Mouse (Mus musculus) heart, embryonic 15.5 days (tissue): ENCODE results near the gene Sik1. TPM values are rescaled to one million over a fixed set of nuclear protein-coding genes. Genes with fewer than 3 reads are reported as not detected.
"Not testable (repeated sequence)": the region's sequence is repeated elsewhere in the genome, so short reads cannot be mapped to it uniquely, and the experiment has no call there.

Experiments
- ATAC-seq: fragments of 200-750 bp; cut with Nextera tagmentation; replicated peaks from 2 replicates; pipeline ENCODE4 v1.8.0; 2017; ENCODE audit warnings: low read depth, moderate TSS enrichment; ENCODE audit not compliant: insufficient number of reproducible peaks, insufficient read depth, low FRiP score
- H3K27ac ChIP-seq: fragments of 300-500 bp; sonication (generic); 2 replicates; pipeline ENCODE4 v1.5.1; 2015; ENCODE audit warnings: mild to moderate bottlenecking, inconsistent platforms
- H3K27me3 ChIP-seq: fragments of 300-500 bp; sonication (generic); 2 replicates; pipeline ENCODE4 v1.6.1; 2015; ENCODE audit warnings: inconsistent platforms
- H3K36me3 ChIP-seq: fragments of 300-500 bp; sonication (generic); 2 replicates; pipeline ENCODE4 v1.6.1; 2015; ENCODE audit warnings: mild to moderate bottlenecking, inconsistent platforms
- H3K4me1 ChIP-seq: fragments of 300-500 bp; sonication (generic); replicated peaks from 2 replicates; pipeline ENCODE4 v1.6.1; 2015; ENCODE audit warnings: inconsistent platforms
- H3K4me2 ChIP-seq: fragments of 300-500 bp; sonication (generic); 2 replicates; pipeline ENCODE4 v1.6.1; 2015; ENCODE audit warnings: inconsistent platforms, mild to moderate bottlenecking, moderate library complexity
- H3K4me3 ChIP-seq: fragments of 300-500 bp; sonication (generic); 2 replicates; pipeline ENCODE4 v1.5.1; 2015; ENCODE audit warnings: mild to moderate bottlenecking, inconsistent platforms
- H3K9ac ChIP-seq: fragments of 300-500 bp; sonication (generic); 2 replicates; pipeline ENCODE4 v1.6.1; 2015; ENCODE audit warnings: mild to moderate bottlenecking, inconsistent platforms
- H3K9me3 ChIP-seq: fragments of 300-500 bp; sonication (generic); replicated peaks from 2 replicates; pipeline ENCODE4 v1.6.1; 2016; ENCODE audit warnings: inconsistent platforms
- WGBS: fragments of 180-500 bp; shearing (Covaris S2); methylation state at CpG from one replicate; pipeline ENCODE4 v1.1.7; 2015; ENCODE audit warnings: mixed read lengths; 5-methylcytosine and 5-hydroxymethylcytosine counted together
- polyA plus RNA-seq: library from polyadenylated mRNA; unstranded; fragments of >200 nt; fragmentation: Nextera tagmentation; extraction: Ambion mirVana; gene quantifications from 2 replicates; pipeline ENCODE4 v1.2.1, GENCODE M21; 2015

Sik1 gene
- polyA plus RNA-seq, 1 experiment from 2014 or later, result 16.4 TPM

GRCm38 (mm10) chr17:31892750-31893149 is 37.1 kb upstream of the Sik1 start:
- no peaks in the 10 kb centered on the region for H3K27me3 ChIP-seq
- H3K4me1 ChIP-seq, result peaks cover 65% of the 10 kb centered on the region
- peak; percentile 87 for ATAC-seq
- 11% methylated on average over 10 of the region's 10 CpGs for WGBS
- H3K36me3 ChIP-seq, result no peaks in the 10 kb centered on the region
- H3K9ac ChIP-seq, result no peak overlapping the region
- no peaks in the 10 kb centered on the region for H3K9me3 ChIP-seq
- 0 out of 2 replicates have a peak overlapping the region, but pooled peaks have one; percentile 1 for H3K4me2 ChIP-seq
- H3K27ac ChIP-seq, result peak overlapping the region; percentile 69
- H3K4me3 ChIP-seq, result no peak overlapping the region

GRCm38 (mm10) chr17:31891858-31892257 is 36.3 kb upstream of the Sik1 start:
- no peak overlapping the region for H3K4me3 ChIP-seq
- 49% methylated on average over 4 of the region's 4 CpGs for WGBS
- peaks cover 58% of the 10 kb centered on the region for H3K4me1 ChIP-seq
- no peaks in the 10 kb centered on the region for H3K27me3 ChIP-seq
- ATAC-seq, result no peak
- H3K9ac ChIP-seq, result no peak overlapping the region
- H3K4me2 ChIP-seq, result no peak overlapping the region
- peak overlapping the region; percentile 68 for H3K27ac ChIP-seq
- H3K9me3 ChIP-seq, result no peaks in the 10 kb centered on the region
- no peaks in the 10 kb centered on the region for H3K36me3 ChIP-seq

GRCm38 (mm10) chr17:31890311-31890951 is 34.8 kb upstream of the Sik1 start:
- Histone ChIP-seq H3K27ac (peak overlapping the region; percentile 53), H3K4me2 (no peak overlapping the region), H3K9ac (no peak overlapping the region)

GRCm38 (mm10) chr17:31889446-31890201 is 34.0 kb upstream of the Sik1 start:
- H3K36me3 ChIP-seq, result no peaks in the 10 kb centered on the region
- 0 out of 2 replicates have a peak overlapping the region, but pooled peaks have one; percentile 15 for H3K4me2 ChIP-seq
- 29% methylated on average over 9 of the region's 9 CpGs for WGBS
- ATAC-seq, result no peak
- peaks cover 52% of the 10 kb centered on the region for H3K4me1 ChIP-seq
- H3K27me3 ChIP-seq, result no peaks in the 10 kb centered on the region
- H3K27ac ChIP-seq, result peak overlapping the region; percentile 53
- no peaks in the 10 kb centered on the region for H3K9me3 ChIP-seq
- no peak overlapping the region for H3K4me3 ChIP-seq
- 0 out of 2 replicates have a peak overlapping the region, but pooled peaks have one; percentile 14 for H3K9ac ChIP-seq

More at GRCm38 (mm10) chr17:31890311-31890951, 34.8 kb upstream of the Sik1 start:
- Histone ChIP-seq H3K4me3 (no peak overlapping the region), H3K4me1 (peaks cover 52% of the 10 kb centered on the region), H3K27me3 (no peaks in the 10 kb centered on the region), H3K9me3 (no peaks in the 10 kb centered on the region), H3K36me3 (no peaks in the 10 kb centered on the region)
- no peak for ATAC-seq
- 48% methylated on average over 2 of the region's 2 CpGs for WGBS

DNA sequence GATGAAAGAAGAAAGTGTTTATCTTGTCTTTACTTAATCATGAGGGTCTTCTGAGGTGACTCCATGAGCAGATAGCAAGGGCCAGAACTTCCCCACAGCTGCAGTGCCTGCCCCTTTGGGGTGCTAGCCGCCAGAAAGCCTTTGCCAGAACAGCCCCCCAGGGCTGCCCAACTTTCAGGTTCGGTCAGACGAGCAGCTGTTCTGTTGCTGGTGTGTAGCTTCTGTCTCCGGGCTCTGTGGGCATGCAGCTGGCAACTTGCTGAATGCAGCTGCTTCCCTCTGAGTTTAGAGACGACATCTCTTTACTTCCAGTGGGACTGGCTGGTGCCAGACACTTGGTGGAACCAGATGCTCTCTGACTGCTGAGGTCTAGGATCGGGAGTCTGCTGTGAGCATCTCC is 32.9 kb upstream of the Sik1 start:
- Histone ChIP-seq H3K4me1 (peaks cover 49% of the 10 kb centered on the region), H3K9ac (no peak overlapping the region)
- 48% methylated on average over 6 of the region's 6 CpGs for WGBS

GRCm38 (mm10) chr17:31884676-31885075 is 29.1 kb upstream of the Sik1 start:
- not testable (repeated sequence) for H3K9me3 ChIP-seq, H3K9ac ChIP-seq, H3K4me2 ChIP-seq, H3K4me3 ChIP-seq, H3K36me3 ChIP-seq, H3K27ac ChIP-seq, H3K27me3 ChIP-seq, ATAC-seq
- 81% methylated on average over 1 of the region's 1 CpGs for WGBS
- H3K4me1 ChIP-seq, result peaks cover 12% of the 10 kb centered on the region

More for the DNA sequence above, 32.9 kb upstream of the Sik1 start:
- no peak overlapping the region for H3K27ac ChIP-seq
- no peaks in the 10 kb centered on the region for H3K9me3 ChIP-seq
- no peak overlapping the region for H3K4me3 ChIP-seq
- no peak for ATAC-seq
- H3K27me3 ChIP-seq, result no peaks in the 10 kb centered on the region
- no peaks in the 10 kb centered on the region for H3K36me3 ChIP-seq
- H3K4me2 ChIP-seq, result no peak overlapping the region

DNA sequence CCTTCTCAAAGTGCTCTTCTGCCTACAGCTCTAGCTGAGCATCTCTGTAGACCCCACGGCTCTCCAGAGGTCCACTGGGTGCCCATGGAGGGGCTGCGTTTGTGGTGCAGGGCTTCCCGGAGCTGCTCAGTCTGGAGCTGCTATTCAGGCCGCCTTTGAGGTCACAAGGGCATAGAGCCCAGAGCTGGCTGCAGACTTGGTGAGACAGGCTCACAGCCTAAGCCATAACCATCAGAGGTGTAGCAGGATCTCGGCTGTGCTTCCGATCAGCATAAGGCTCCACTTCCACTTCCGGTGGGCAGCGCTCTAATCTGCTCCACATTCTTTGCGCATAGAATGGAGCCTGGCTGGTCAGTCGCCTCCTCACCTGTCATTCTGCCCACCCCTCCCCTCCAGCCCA is 23.8 kb upstream of the Sik1 start:
- H3K27me3 ChIP-seq, result no peaks in the 10 kb centered on the region
- H3K9ac ChIP-seq, result no peak overlapping the region
- H3K36me3 ChIP-seq, result no peaks in the 10 kb centered on the region
- H3K4me2 ChIP-seq, result no peak overlapping the region
- 68% methylated on average over 10 of the region's 10 CpGs for WGBS
- H3K4me3 ChIP-seq, result no peak overlapping the region
- ATAC-seq, result no peak
- no peak overlapping the region for H3K27ac ChIP-seq
- H3K9me3 ChIP-seq, result no peaks in the 10 kb centered on the region
- peaks cover 10% of the 10 kb centered on the region for H3K4me1 ChIP-seq

- ATAC-seq, result no peak
Measured at GRCm38 (mm10) chr17:31877650-31878141, 22.1 kb upstream of the Sik1 start.

GRCm38 (mm10) chr17:31877181-31877581 is 21.6 kb upstream of the Sik1 start:
- Histone ChIP-seq H3K9ac (no peak overlapping the region), H3K27ac (0 out of 2 replicates have a peak overlapping the region, but pooled peaks have one; percentile 5), H3K27me3 (no peaks in the 10 kb centered on the region), H3K4me3 (no peak overlapping the region), H3K9me3 (no peaks in the 10 kb centered on the region), H3K4me1 (peaks cover 12% of the 10 kb centered on the region), H3K4me2 (no peak overlapping the region), H3K36me3 (no peaks in the 10 kb centered on the region)
- no peak for ATAC-seq
- 78% methylated on average over 4 of the region's 4 CpGs for WGBS

More at GRCm38 (mm10) chr17:31877650-31878141, 22.1 kb upstream of the Sik1 start:
- no peak overlapping the region for H3K4me3 ChIP-seq
- H3K27ac ChIP-seq, result 0 out of 2 replicates have a peak overlapping the region, but pooled peaks have one; percentile 5
- peaks cover 10% of the 10 kb centered on the region for H3K4me1 ChIP-seq
- WGBS, result 53% methylated on average over 14 of the region's 14 CpGs
- H3K36me3 ChIP-seq, result no peaks in the 10 kb centered on the region
- no peaks in the 10 kb centered on the region for H3K9me3 ChIP-seq
- H3K4me2 ChIP-seq, result no peak overlapping the region
- H3K9ac ChIP-seq, result no peak overlapping the region
- no peaks in the 10 kb centered on the region for H3K27me3 ChIP-seq

DNA sequence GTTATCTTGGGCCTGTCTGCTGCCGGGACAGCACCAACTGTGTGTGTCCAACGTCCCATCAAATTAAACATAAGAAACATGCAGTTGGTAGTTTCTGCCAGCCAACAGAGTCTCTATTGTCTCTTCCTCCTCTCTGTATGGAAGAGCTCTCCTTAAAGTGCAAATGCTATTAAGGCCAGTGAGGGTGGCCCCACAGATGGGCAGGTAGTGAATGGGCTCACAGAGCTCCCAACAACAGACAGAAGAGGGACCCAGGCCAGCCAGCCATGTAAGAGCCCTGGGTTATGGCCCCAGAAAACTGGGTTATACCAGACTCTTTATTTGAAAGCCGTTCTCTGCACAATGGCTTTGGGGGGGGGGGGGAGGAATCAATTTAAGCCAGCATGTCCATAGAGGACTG is 21.2 kb upstream of the Sik1 start:
- H3K36me3 ChIP-seq, result no peaks in the 10 kb centered on the region
- no peak overlapping the region for H3K4me3 ChIP-seq
- H3K27me3 ChIP-seq, result no peaks in the 10 kb centered on the region
- H3K9ac ChIP-seq, result no peak overlapping the region
- no peaks in the 10 kb centered on the region for H3K9me3 ChIP-seq
- H3K27ac ChIP-seq, result no peak overlapping the region
- WGBS, result 74% methylated on average over 3 of the region's 3 CpGs
- ATAC-seq, result no peak
- H3K4me2 ChIP-seq, result no peak overlapping the region
- peaks cover 12% of the 10 kb centered on the region for H3K4me1 ChIP-seq

- Histone ChIP-seq H3K4me2 (no peak overlapping the region), H3K36me3 (no peaks in the 10 kb centered on the region), H3K4me1 (peaks cover 20% of the 10 kb centered on the region), H3K9ac (no peak overlapping the region), H3K4me3 (no peak overlapping the region), H3K27ac (no peak overlapping the region), H3K27me3 (no peaks in the 10 kb centered on the region), H3K9me3 (no peaks in the 10 kb centered on the region)
- 62% methylated on average over 10 of the region's 10 CpGs for WGBS
- ATAC-seq, result no peak
Measured at GRCm38 (mm10) chr17:31875326-31875930, 19.8 kb upstream of the Sik1 start.
